In the genomic region with DNA sequence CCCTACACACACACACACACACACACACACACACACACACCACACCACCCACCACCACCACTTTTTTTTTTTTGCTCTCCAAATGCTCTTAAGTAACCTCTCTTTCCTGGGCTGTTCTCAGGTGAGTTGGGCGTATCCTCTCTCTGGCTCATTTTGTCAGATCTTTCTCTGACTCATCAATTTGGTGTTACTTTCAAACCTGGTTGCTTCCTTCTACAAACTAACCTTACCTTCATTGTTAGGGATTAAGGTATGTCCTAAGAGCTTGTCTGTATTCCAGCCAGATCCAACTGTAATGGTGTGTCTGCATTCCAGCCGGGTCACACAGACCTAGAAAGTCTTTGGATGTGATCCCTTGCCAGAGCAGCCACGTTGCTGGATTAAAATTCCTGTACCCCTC, we compare ENCODE assay signal across 26 mouse cellular contexts.
"Had no signal": no experiment of that assay in that cellular context is flagged by ENCODE, and none has a peak within 500 bp of the region (broad histone marks: within the 10 kb centered on the region; RNA-seq: fewer than 3 reads in every experiment).

No protein-coding gene starts in this region.

- H3K9me3 ChIP-seq: heart, embryonic 13.5 days; heart, embryonic 15.5 days; hindbrain, embryonic 13.5 days; hindbrain, embryonic 15.5 days; kidney, embryonic 15.5 days; limb, embryonic 13.5 days; limb, embryonic 15.5 days; liver, embryonic 12.5 days had no signal

- H3K27ac ChIP-seq: gastrocnemius, adult 2 months; heart, adult 2 months; heart, embryonic 13.5 days; heart, embryonic 15.5 days; hindbrain, embryonic 13.5 days; hindbrain, embryonic 15.5 days; hindbrain, postnatal 0 days; kidney, embryonic 15.5 days; kidney, postnatal 0 days; limb, embryonic 13.5 days; limb, embryonic 15.5 days; liver, embryonic 12.5 days; liver, embryonic 14.5 days had no signal

- ATAC-seq: hindbrain, postnatal 0 days; liver, embryonic 12.5 days had no signal

- H3K9ac ChIP-seq: heart, embryonic 13.5 days; heart, embryonic 15.5 days; hindbrain, embryonic 13.5 days; hindbrain, embryonic 15.5 days; kidney, embryonic 15.5 days; limb, embryonic 13.5 days; limb, embryonic 15.5 days; liver, embryonic 12.5 days; liver, embryonic 14.5 days had no signal

- H3K4me2 ChIP-seq: heart, embryonic 11.5 days; heart, embryonic 13.5 days; heart, embryonic 15.5 days; hindbrain, embryonic 13.5 days; hindbrain, embryonic 15.5 days; kidney, embryonic 15.5 days; limb, embryonic 13.5 days; limb, embryonic 15.5 days; liver, embryonic 12.5 days had no signal

- DNase-seq: gastrocnemius, adult 2 months; gastrocnemius, postnatal 14 days; heart, adult 11 months; heart, adult 2 months; heart, postnatal 10 days; heart, postnatal 36 days; kidney, adult 11 months; kidney, adult 2 months; kidney, adult 9 months; kidney, postnatal 14 days; kidney, postnatal 36 days; layer of hippocampus, adult 9-11 months; layer of hippocampus, postnatal 36 days; left cerebral cortex, postnatal 4 days had no signal

- H3K36me3 ChIP-seq: heart, embryonic 13.5 days; heart, embryonic 15.5 days; hindbrain, embryonic 13.5 days; hindbrain, embryonic 15.5 days; kidney, embryonic 15.5 days; limb, embryonic 13.5 days; limb, embryonic 15.5 days; liver, embryonic 12.5 days had no signal

- H3K4me3 ChIP-seq: gastrocnemius, adult 2 months; heart, adult 2 months; heart, embryonic 13.5 days; heart, embryonic 15.5 days; hindbrain, embryonic 13.5 days; hindbrain, embryonic 15.5 days; kidney, embryonic 15.5 days; limb, embryonic 13.5 days; limb, embryonic 15.5 days; liver, embryonic 12.5 days had no signal

- H3K4me1 ChIP-seq: heart, embryonic 13.5 days; hindbrain, embryonic 13.5 days; hindbrain, embryonic 15.5 days; kidney, embryonic 15.5 days; limb, embryonic 13.5 days; limb, embryonic 15.5 days had no signal

- H3K27me3 ChIP-seq: heart, embryonic 13.5 days; heart, embryonic 15.5 days; hindbrain, embryonic 13.5 days; hindbrain, embryonic 15.5 days; kidney, embryonic 15.5 days; limb, embryonic 13.5 days; limb, embryonic 15.5 days had no signal
